Mouse (Mus musculus): ENCODE data around the gene F2r.

F2r gene

DNA sequence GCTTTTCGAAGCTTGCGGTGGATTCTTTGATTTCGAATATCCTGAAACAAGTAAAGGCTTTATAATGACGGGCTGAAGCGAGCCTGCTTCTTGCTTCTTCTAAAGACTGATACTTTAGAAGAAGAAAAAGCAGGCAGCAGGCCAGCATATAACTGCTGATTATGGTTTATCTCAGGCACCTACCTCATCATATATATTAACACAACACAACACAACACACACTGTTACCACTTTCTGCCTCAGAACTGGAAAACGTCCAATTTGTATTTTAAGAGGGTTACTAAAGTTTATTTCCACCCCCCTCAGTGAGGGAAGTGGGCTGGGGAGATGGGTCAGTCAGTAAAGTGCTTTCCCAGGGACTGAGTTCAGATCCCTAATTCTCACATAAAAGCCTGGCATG lies 13.9 kb upstream of the F2r start:
- in situ Hi-C loops (cut with MboI, MseI): no loop called here

DNA sequence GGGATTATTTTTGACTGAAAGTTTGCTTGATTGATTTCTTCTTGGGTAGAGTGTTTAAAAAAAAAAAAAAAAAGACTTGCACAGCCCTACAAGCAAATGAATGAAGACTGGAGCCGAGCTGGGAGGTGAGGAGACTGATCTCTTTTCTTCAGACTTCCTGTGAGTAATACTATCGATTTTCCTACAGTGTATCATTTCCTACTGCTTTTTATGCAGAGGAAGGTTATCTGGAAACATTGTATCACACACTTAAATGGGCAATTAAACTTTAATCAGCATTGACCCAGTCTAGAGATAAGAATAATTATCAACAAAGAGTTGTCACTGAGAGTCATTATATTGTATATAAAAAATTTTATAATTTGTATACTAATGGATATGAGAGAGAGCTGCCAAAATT lies 12.5 kb upstream of the F2r start:
- in situ Hi-C loops (cut with MboI, MseI): no loop called here

DNA sequence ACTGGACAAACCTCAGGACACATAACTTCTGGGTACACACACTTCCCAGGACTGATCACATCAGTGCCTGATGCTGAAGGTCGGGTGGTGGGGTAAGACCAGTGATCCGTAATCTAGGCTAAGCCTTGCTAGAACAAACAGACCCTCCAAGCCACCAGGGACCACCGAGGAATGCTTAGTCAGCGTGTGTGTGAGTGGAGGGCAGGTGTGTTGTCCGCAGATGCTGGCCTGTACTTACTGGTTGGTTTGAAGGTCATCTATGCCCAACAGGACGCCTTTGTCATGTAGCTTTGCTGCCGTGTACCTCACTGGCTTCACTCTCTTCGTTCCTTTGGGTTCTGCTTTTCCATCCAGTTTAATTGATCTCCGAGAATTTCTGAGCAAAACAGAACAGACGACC lies 11.5 kb upstream of the F2r start:
- in situ Hi-C loops (cut with MboI, MseI): loop anchor here in 1 of 2 experiments (5.0 kb wide), 1 partner anchor 53 kb away; no protein-coding TSS in a partner anchor

DNA sequence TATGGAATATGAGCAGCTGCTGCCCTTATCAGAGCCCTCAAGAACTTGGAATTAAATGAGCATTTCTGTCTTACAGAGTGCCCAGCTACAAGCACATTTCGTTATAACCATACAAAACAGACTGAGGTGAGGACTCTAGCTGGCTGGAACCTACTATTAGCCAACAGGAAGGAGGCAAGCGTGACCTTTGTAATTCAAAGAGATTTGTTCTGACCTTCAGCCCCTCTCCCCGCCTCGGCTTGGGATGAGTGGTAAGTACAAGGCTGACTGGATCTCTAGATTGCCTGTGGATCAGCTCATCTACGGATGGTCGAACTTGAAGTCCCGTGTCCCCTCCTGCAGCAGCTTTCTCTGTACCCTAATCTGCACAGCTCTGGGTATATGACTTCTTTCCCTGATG lies 8.4 kb upstream of the F2r start:
- in situ Hi-C loops (cut with MboI, MseI): loop anchor here in 1 of 2 experiments (5.0 kb wide), 1 partner anchor 56 kb away; no protein-coding TSS in a partner anchor

DNA sequence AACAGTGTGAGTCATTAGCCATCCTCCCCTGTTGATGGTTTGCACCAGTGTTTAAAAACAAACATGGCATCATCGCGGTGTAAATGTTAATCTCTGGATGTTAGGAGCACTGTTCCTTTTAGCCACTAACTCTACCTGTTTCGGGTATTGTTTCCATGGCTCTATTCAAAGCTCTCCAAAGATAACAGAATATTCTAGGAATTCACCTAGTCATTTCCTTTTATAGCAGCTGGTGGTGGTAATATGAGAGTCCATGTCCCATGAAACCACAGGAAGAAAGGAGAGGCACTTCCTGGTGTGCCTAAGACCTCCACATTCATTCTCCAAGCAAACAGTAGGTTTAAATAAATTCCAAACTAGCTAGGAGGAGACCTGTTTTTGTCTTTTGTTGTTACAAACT lies 4.8 kb upstream of the F2r start:
- in situ Hi-C loops (cut with MboI, MseI): no loop called here

DNA sequence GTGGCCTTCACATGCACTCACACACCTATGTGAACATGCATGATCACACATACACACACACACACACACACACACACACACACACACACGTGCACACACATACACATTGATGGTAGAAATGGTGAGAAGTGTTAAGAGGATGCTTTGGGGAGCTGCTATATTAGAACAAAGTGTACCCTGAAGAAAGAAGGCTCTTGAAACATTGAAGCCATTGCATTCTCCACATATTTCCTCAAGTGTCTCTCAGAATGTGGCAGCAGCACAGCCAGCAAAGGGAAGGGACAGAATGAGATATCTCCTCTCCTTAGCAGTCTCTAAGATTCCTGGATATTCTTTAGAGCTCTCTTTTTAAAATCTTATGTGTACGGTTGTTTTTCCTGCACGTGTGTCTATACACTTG lies 3.3 kb upstream of the F2r start:
- in situ Hi-C loops (cut with MboI, MseI): no loop called here

DNA sequence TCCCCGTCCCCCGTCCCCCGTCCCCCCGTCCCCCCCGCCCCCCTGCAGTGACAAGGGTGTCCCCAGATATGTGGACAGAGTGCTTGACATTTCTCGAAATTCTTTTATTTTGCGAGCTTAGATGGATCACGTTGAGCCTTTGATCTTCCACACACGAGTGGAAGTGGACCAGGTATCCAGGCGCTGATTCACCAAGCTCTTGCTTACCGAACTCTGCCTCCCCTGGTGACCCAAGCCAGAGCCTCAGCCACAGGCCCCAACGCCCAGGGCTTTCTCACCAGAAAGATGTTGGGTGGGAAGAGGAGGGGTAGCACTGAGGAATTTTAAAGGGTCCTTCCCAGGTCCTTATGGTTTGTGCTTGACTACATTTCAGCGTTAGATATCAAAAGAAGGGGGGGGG lies 572 bp upstream of the F2r start:
- in situ Hi-C loops (cut with MboI, MseI): no loop called here

DNA sequence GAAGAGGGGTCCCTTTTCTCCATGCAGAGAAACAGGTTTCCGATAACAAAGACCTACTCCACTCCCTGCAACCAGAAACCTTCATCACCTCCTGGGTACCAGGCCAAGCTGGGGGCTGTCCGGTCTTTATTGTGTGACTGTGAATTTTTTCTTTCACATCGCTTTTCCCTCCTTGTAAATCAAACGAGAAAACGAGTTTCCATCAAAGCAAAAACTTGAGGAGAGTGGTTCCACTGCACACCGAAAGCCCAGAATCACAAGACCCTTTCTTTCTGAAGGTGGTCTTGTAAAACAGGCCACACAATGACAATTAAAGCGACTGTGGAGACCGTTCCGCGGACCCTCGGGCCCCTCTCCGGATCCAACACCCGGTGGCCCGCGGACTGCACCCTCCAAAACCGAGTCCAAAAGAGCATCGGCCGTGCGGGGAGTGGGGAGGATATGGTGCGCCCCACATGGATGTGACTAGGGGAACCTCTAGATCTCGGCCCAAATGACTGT lies 566 bp downstream of the F2r start:
- in situ Hi-C loops (cut with MboI, MseI): no loop called here

DNA sequence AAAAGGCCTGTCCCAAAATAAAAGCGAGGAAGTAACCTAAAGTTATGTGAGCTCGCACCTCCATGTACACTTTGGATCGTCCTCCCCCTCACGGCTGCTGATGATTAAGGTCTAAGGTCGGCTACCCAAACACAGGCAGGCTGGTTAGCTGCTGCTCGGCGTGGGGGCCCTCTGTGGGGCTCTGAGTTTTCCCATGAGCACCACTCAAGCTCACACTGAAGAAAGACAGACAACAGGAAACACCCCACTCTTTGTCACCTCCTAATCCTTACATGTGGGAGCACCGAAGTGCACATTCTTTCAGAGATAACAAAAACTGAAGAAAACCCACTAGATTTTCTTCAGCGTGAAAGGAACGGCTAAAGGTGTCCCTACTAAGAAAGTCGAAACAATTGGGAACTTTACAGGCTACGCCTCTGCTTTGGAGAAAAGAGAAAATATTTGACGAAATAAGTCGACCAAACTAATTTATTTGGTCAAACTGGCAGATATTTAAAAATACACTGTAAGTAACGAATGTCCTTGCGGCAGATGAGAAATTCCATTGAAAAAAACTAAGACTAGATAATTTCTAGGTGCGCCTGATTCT lies 1.1 kb downstream of the F2r start:
- in situ Hi-C loops (cut with MboI, MseI): no loop called here

DNA sequence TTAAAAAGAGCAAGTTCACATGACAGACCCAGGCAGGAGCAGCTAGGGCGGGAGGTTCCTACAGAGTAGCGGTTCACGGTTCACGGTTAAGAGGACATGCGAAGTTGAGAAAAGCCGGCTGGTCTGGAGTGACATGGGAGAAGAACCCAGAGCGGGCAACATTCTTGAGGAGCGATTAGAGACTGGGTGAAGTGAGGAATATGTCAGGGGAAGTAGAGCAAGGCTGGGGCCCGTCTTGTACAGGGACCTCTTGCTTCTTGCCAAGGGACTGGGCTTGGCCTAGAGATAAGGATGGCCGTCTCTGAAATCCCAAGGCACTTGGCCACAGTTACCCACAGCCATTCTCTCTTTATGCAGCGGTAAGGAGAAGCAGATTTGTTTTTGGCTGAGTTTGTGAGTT lies 1.8 kb downstream of the F2r start:
- in situ Hi-C loops (cut with MboI, MseI): no loop called here

DNA sequence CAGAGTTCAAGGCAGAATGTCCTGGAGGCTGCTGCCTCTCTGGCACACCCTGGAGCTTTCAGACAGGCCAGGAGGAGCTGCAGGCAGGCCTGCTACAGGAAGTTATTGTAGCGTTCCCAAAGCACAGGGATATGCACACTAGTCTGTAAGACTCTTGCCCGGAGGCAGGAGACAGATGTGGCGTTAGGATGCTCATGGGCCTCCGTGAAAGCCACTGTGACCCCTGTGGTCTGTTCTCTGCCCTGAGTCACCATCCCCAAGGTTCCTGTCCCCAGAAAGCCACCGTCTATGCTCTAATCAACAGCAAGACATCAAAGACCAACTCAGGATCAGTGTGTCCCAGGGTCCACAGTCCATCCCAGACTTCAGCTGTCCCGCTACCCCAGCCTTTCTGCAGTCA lies 3.5 kb downstream of the F2r start:
- in situ Hi-C loops (cut with MboI, MseI): no loop called here

DNA sequence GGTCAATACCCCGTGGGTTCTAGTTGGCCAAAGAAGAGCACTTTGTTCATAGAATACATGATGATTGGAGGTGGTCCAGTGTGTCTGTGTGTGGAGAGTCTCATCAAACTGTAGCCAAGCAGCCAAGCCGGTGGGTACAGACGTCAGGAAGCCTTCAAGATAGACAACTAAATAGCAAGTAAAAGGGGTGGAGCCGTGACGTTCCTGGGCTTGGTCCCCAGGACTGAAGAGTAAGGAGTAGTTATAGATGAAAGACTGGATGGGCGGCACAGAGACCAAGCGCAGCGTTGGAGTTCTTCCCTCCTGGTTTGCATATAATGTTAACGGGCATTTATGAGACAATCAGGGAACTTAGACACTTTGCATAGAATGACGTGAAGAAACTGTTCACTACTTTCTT lies 6.0 kb downstream of the F2r start:
- in situ Hi-C loops (cut with MboI, MseI): no loop called here

DNA sequence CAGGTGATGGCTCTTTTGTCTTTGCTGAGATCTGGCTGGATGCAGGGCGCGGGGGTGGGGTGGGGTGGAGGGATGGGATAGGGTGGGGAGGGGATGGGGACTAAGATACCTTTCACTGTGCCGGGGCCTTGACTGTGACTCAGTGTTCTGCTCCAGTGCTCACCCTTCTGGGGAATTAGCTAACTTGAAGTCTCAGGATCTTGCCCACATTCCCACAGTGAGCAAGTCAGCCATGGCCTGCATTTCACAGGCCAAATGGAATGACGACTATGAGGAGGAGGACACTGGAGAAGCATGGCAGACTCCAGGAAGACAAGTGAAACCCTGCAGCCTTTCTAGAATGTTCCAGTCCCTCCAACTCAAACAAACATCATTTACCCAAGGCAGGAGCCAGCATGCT lies 6.5 kb downstream of the F2r start:
- in situ Hi-C loops (cut with MboI, MseI): no loop called here

DNA sequence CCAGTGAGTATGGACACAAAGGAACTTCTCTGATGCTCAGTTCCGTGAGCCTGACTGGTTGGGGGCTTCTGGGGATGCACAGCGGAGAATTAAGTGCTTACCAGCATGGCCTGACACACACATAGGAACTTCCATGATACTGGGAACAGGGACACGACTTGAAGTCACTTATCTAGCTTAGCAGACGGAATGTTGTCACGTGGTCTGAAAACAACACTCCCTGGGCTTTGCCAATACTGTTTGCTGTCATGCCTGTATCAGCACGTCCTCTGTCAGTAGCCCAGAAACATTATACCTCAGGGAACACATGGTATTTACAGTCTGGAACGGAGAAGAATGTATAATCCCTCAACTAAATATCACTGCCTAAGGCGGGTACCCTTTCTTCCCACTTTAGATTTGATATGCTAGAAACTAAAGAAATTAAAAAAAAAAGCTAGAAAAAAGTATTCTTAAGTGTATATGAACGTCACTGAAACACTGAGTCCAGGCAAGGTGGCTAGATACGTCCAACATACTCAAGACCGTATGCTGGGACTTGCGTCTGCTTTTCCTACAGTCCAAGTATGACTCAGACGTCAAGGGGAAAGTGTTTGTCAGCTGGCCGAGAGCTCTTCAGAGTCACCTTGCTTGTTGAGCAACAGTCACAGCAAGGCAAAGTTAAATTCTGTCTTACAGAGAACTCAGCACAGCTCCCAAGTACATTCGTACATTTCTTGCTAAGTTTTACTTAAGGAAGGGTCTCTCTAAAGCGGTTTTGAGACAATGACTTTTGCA lies 7.3 kb downstream of the F2r start:
- in situ Hi-C loops (cut with MboI, MseI): no loop called here

DNA sequence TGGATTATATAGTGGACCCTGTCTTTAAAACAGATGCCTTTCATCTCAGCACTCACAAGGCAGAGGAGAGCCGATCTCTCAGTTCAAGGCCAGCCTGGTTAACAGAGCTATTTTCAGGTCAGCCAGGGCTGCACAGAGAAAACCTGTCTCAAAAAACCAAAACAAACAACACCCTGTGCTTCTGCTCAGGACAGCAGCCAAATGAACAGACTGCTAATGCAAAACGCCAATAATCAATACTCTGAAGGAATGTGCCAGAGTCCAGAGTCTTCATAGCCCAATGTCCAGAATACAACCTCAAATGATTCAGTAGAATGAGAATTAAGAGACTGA lies 9.2 kb downstream of the F2r start:
- in situ Hi-C loops (cut with MboI, MseI): no loop called here

DNA sequence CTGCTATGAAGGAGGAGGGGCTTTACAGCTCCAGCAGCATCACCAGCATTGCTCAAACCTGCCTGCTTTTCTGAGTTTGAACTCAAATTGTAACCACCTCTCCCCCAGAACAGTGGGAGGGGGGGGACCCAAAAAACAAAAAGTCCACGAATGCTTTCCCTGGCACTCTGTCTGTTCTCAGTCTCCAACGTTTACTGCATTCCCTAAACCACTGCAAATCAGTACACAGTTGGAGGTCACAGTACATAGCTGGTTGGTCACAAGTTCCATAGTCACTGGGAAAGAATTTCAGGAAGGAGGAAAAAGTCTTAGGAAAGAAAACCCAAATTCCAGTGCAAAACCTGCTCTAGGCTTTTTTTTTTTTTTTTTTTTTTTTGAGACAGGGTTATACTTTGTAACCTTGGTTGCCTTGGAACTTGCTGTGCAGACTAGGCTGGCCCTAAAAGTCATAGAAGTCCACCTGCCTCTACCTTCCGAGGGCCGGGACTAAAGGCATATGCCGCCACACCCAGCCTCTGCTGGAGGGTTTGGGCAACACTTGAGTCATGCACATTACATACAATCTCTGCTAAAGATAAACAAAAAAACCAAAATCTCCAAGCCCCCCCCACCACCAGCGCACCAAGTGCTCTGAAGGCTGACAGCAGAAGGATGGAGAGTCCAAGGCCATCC lies 9.7 kb downstream of the F2r start:
- in situ Hi-C loops (cut with MboI, MseI): no loop called here

DNA sequence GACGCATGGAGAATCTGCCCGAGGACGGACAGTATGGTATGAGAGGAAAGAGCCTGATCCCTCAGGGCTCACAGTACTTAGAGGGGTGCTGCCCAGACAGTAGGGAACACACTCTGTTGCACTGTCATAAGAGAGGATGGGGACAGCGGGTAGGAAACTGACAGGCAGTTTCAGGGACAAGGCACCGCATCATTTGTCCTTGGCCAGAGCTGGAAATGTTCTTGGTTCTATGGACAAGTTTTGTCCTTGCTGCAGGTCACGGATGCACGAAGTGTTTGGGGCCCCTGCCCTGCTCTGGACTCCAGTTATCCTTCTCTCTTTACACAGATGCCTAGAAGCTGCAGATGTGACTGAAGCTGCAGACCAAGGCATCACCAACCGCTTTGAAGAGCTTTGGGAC lies 11.3 kb downstream of the F2r start:
- in situ Hi-C loops (cut with MboI, MseI): no loop called here

DNA sequence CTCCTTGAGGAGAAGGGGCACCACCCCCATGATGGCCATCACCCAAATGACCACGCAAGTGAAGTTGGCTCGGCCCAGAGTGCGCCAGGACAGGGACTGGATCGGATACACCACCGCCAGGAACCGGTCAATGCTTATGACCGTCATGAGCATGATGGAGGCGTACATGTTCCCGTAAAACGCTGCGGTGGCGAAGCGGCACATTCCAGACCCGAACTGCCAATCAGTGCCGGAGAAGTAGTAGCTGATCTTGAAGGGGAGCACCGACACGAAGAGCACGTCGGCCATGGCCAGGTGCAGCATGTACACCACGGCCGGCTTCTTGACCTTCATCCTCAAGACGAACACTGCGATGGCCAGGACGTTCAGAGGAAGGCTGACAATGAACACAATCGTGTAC lies 14.0 kb downstream of the F2r start:
- in situ Hi-C loops (cut with MboI, MseI): no loop called here

DNA sequence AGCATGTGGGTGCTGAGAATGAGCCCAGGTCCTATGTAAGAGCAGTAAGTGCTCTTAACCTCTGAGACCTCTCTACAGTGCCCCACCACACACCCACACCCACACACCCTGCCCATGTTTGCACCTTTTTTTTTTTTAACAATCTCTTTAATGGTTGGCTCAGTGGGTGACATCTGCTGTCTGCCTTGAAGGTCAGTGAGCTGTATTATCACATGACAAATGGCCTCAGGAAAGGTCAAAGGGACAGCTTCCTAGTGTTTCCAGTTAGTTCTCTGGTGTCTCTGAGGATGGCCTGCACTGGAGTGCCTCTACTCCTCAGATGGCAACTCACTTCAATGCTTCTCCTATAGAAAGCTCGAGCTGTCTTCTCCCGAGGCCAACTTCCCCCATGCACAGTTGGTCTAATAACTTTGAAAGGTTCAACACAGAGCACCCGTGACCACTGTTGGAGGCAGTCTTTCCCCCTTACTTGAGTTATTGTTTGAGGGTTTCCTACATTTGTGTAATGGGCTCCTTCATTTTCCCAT lies 18.4 kb downstream of the F2r start:
- in situ Hi-C loops (cut with MboI, MseI): no loop called here

DNA sequence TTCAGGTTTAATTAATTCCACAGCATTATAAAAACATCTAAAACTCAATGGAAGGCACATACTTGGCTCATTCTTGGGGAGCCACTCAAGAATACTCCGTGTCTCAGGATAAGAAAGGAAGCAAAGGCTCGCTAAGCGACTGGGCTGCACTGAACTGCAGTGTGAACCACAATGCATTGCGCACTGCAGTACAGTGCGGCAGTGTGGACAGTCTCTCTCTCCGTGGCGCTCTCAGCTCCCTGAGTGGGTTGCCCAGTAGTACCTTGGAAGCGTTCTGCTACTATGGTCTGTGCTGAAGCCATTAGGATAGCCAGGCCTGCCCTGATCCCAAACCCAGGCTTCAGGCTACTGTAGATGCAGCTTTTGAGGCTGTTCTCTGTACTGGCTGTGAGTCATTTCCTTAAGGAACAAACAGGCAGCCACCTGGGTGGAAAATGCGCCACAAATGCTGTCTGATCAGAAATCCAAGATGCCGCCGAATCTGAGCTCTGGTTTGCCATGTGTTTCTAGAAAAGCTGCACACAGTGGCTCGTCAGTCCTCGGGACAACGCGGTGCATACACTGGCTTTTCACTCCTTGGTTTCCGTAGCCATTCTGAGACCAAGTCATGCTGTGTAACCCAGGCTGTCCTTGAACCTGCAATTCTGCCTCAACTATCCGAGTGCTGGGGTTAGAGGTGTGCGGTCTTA lies 19.9 kb downstream of the F2r start:
- in situ Hi-C loops (cut with MboI, MseI): no loop called here

DNA sequence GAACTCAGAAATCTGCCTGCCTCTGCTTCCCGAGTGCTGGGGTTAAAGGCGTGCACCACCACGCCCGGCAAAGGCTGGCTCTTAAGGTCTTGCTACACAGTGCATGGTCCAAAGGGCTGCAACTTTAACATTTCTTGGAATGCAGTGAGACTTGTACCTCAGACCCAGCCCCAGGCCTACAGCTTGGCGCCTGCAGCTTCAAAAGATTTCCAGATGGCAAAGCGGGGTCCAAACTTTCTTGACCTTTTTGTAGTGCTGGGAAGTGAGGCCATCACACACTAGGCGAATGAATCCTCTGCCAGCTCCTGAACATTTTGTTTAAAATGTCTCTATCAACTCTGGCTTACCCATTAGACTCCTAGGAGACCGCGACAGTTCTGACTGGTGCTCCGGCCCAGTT lies 20.7 kb downstream of the F2r start:
- in situ Hi-C loops (cut with MboI, MseI): no loop called here

DNA sequence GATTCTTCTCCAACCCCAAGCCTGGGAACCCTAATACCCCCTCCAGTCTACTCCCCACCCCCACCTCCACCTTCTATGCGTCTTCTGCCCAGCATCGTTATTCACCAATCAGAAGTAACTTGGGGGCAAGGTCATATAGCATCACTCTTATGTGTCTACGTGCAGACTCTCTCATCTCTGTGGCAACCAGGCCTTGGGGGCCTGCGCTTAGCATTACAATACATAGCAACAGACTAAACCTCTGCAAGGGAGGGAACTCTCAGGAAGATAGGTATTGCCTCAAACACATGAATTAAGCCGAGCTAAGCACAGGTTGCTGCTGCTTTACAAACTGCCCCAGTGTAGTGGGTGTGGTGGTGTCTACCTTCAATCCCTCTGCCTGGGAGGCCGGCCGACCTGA lies 21.6 kb downstream of the F2r start:
- in situ Hi-C loops (cut with MboI, MseI): no loop called here

All from T-helper 17 cell (primary cell).